ENCODE assay signal across 12 mouse cellular contexts in the genomic region with DNA sequence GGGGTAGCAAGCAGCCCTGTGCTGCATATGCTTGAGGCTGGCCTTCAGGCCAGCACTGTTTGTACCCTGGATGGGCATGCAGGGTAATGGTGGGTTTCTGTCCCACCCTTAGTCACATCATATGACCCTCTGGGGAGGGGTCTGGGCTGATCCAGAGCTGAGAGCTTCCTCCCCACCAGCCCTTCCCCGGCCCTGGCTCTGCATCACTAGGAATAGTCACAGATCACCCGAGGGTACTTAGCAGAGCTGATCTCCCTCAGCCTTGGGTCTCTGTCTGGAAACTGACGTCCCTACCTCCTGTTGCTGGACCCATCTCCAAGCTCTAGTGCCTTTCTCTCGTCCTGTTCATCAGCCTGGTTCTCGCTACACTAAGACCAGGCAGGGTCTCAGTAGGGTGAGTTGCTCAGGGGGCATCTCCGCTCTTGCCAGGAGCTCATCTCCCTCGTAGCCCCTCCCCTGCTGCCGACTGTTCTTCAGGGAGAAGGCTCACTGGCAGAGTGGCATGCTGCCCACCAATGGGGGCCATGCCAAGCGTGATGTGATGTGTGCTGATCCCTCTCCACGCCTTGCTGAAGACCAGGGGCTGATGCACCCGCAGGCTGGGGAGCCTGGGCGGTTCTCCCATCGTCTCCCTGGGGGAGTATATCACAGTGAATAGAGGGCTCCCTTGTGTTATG. TPM values are rescaled to one million over a fixed set of nuclear protein-coding genes. Genes with fewer than 3 reads are reported as not detected.
DNase-seq lines count a peak whose midpoint lies in the region; ATAC-seq and TF ChIP-seq lines count a peak whose summit lies in the region.
"Had no signal": no experiment of that assay in that cellular context is flagged by ENCODE, and none has a peak within 500 bp of the region (broad histone marks: within the 10 kb centered on the region; RNA-seq: fewer than 3 reads in every experiment).

No protein-coding gene starts in this region.

- H3K4me1 ChIP-seq in forebrain, embryonic 10.5 days: peaks cover 32% of the 10 kb centered on the region
- H3K4me1 ChIP-seq in forebrain, embryonic 12.5 days: no peaks in the 10 kb centered on the region
- no peaks in the 10 kb centered on the region for H3K4me1 ChIP-seq in midbrain, embryonic 16.5 days (ENCODE audit: control insufficient read depth, insufficient read depth, low read length)
- peaks cover 4% of the 10 kb centered on the region; the same call in 1 of the 2 replicates for H3K4me1 ChIP-seq in kidney, embryonic 14.5 days (ENCODE audit: control insufficient read depth, insufficient read depth, low read length)

- H3K27me3 ChIP-seq in forebrain, embryonic 10.5 days (ENCODE audit: poor library complexity, severe bottlenecking): no peaks in the 10 kb centered on the region
- H3K27me3 ChIP-seq in forebrain, embryonic 12.5 days: no peaks in the 10 kb centered on the region
- H3K27me3 ChIP-seq in midbrain, embryonic 16.5 days (ENCODE audit: control insufficient read depth, insufficient read depth, low read depth, low read length): no peaks in the 10 kb centered on the region
- H3K27me3 ChIP-seq in kidney, embryonic 14.5 days (ENCODE audit: control insufficient read depth, insufficient read depth, low read length): no peaks in the 10 kb centered on the region

- H3K27ac ChIP-seq in forebrain, embryonic 10.5 days: 0 out of 2 replicates have a peak overlapping the region, but pooled peaks have one; percentile 17
- H3K27ac ChIP-seq in forebrain, embryonic 12.5 days: no peak overlapping the region
- H3K27ac ChIP-seq in layer of hippocampus, adult 2 months: peak overlapping the region; percentile 88
- H3K27ac ChIP-seq in midbrain, embryonic 16.5 days (ENCODE audit: low read length): peak overlapping the region; percentile 49; the same call in 1 of the 2 replicates
- H3K27ac ChIP-seq in kidney, embryonic 14.5 days (ENCODE audit: low read depth, low read length): no peak overlapping the region
- H3K27ac ChIP-seq: kidney, postnatal 0 days had no signal

- no peak for DNase-seq in forebrain, embryonic 10.5 days (ENCODE audit: extremely low spot score, low spot score)
- peak; percentile 38 to 67 for DNase-seq in cerebellum, postnatal 25 days
- DNase-seq in layer of hippocampus, adult 2 months (ENCODE audit: low spot score in 2 of 2): peak; percentile 71 to 82
- DNase-seq in heart, postnatal 25 days (ENCODE audit: low spot score): no peak
- DNase-seq in T-cell, adult 2 months (ENCODE audit: low spot score): no peak
- DNase-seq: B cell, adult 2 months; liver, postnatal 0 days had no signal

- H3K4me3 ChIP-seq in forebrain, embryonic 10.5 days: no peak overlapping the region
- no peak overlapping the region for H3K4me3 ChIP-seq in forebrain, embryonic 12.5 days (replicated peaks)
- H3K4me3 ChIP-seq in layer of hippocampus, adult 2 months: peak overlapping the region; percentile 33
- no peak overlapping the region for H3K4me3 ChIP-seq in midbrain, embryonic 16.5 days (ENCODE audit: low read depth, low read length)
- no peak overlapping the region for H3K4me3 ChIP-seq in kidney, embryonic 14.5 days (ENCODE audit: low read length)

- no peak overlapping the region for H3K9ac ChIP-seq in forebrain, embryonic 12.5 days
- 0 out of 2 replicates have a peak overlapping the region, but pooled peaks have one; percentile 20 for H3K9ac ChIP-seq in midbrain, embryonic 16.5 days (ENCODE audit: low read depth, low read length)
- H3K9ac ChIP-seq in kidney, embryonic 14.5 days (ENCODE audit: low read depth, low read length): no peak overlapping the region
- H3K9ac ChIP-seq: liver, postnatal 0 days had no signal

- no peaks in the 10 kb centered on the region for H3K36me3 ChIP-seq in forebrain, embryonic 10.5 days (replicated peaks)
- no peaks in the 10 kb centered on the region for H3K36me3 ChIP-seq in forebrain, embryonic 12.5 days (replicated peaks)
- H3K36me3 ChIP-seq in midbrain, embryonic 16.5 days (ENCODE audit: control insufficient read depth, insufficient read depth, low read length): no peaks in the 10 kb centered on the region
- no peaks in the 10 kb centered on the region for H3K36me3 ChIP-seq in kidney, embryonic 14.5 days (ENCODE audit: control insufficient read depth, insufficient read depth, low read length)

- ATAC-seq in forebrain, embryonic 12.5 days (ENCODE audit: low FRiP score): no peak
- ATAC-seq in midbrain, embryonic 16.5 days: peak; percentile 79
- no peak for ATAC-seq in kidney, embryonic 14.5 days (ENCODE audit: low FRiP score, low TSS enrichment)
- ATAC-seq: liver, postnatal 0 days had no signal

- H3K9me3 ChIP-seq in forebrain, embryonic 10.5 days: no peaks in the 10 kb centered on the region
- no peaks in the 10 kb centered on the region for H3K9me3 ChIP-seq in forebrain, embryonic 12.5 days
- no peaks in the 10 kb centered on the region for H3K9me3 ChIP-seq in midbrain, embryonic 16.5 days (replicated peaks; ENCODE audit: control insufficient read depth, low read length, poor library complexity, severe bottlenecking)
- H3K9me3 ChIP-seq in kidney, embryonic 14.5 days (ENCODE audit: control insufficient read depth, low read length): no peaks in the 10 kb centered on the region

- TF ChIP-seq CTCF in layer of hippocampus, adult 2 months (conservative IDR thresholded peaks at IDR 0.05): no peak

- WGBS in forebrain, embryonic 10.5 days: 88% methylated on average over 13 of the region's 13 CpGs
- WGBS in forebrain, embryonic 12.5 days: 84% methylated on average over 13 of the region's 13 CpGs
- WGBS in midbrain, embryonic 16.5 days: 79% methylated on average over 13 of the region's 13 CpGs
- WGBS in kidney, embryonic 14.5 days: 85% methylated on average over 13 of the region's 13 CpGs

- intact Hi-C loops in heart, postnatal 25 days (cut with DNase I): no loop called here

- H3K4me2 ChIP-seq in forebrain, embryonic 12.5 days: no peak overlapping the region
- H3K4me2 ChIP-seq in midbrain, embryonic 16.5 days (ENCODE audit: low read length): no peak overlapping the region
- no peak overlapping the region for H3K4me2 ChIP-seq in kidney, embryonic 14.5 days (replicated peaks; ENCODE audit: low read depth, low read length)
- H3K4me2 ChIP-seq: heart, embryonic 11.5 days had no signal

RNA-seq across cellular contexts. Expression of gene 1600014C23Rik, which starts 20.7 kb away (rescaled TPM):
- 0.79 TPM in 1 of 2 replicates, not detected in the other for polyA plus RNA-seq in forebrain, embryonic 10.5 days (2016; fragmentation: Nextera tagmentation; extraction: Ambion mirVana)
- polyA plus RNA-seq in forebrain, embryonic 12.5 days (2016; fragmentation: Nextera tagmentation; extraction: Ambion mirVana): 0.83 TPM in 1 of 2 replicates, not detected in the other
- not detected for total RNA-seq in layer of hippocampus, adult 2 months (2021)
- 0.46 TPM in 1 of 2 replicates, not detected in the other for polyA plus RNA-seq in midbrain, embryonic 16.5 days (2015; fragmentation: Nextera tagmentation; extraction: Ambion mirVana)
- 0.62 TPM in 1 of 2 replicates, not detected in the other for polyA plus RNA-seq in kidney, embryonic 14.5 days (2014; fragmentation: Nextera tagmentation; extraction: Ambion mirVana)
- under 1 TPM; 0.55 to 0.75 TPM for total RNA-seq in heart, postnatal 25 days (2021)
- polyA plus RNA-seq: liver, postnatal 0 days had no signal

Comparison
In these comparisons a context has a peak if more than half of its experiments do, and no peak if none do; other contexts are left out.
1. H3K27ac ChIP-seq: peak in forebrain, embryonic 10.5 days (single experiment), layer of hippocampus, adult 2 months (single experiment) and midbrain, embryonic 16.5 days (single experiment); none in forebrain, embryonic 12.5 days (single experiment) and kidney, embryonic 14.5 days (single experiment).
2. DNase-seq: peak in cerebellum, postnatal 25 days (2 of 2) and layer of hippocampus, adult 2 months (2 of 2); none in forebrain, embryonic 10.5 days (single experiment), heart, postnatal 25 days (single experiment) and T-cell, adult 2 months (single experiment).